Mouse (Mus musculus) liver, embryonic 14.5 days (tissue): Measurements from ENCODE around the gene Fiz1.

Experiments used
- CTCF ChIP-seq: IDR thresholded peaks from 2 replicates; pipeline ENCODE4 v1.5.1; 2016; ENCODE audit warnings: antibody characterized with exemption, low read depth, control low read depth
- EP300 ChIP-seq: IDR thresholded peaks from 2 replicates; pipeline ENCODE4 v1.6.1; 2016; ENCODE audit warnings: antibody characterized with exemption, low read depth

GRCm38 (mm10) chr7:5035628-5036027 is 21.1 kb upstream of the Fiz1 start:
- no peak for TF ChIP-seq EP300
- TF ChIP-seq CTCF: no peak
